In the genomic region with DNA sequence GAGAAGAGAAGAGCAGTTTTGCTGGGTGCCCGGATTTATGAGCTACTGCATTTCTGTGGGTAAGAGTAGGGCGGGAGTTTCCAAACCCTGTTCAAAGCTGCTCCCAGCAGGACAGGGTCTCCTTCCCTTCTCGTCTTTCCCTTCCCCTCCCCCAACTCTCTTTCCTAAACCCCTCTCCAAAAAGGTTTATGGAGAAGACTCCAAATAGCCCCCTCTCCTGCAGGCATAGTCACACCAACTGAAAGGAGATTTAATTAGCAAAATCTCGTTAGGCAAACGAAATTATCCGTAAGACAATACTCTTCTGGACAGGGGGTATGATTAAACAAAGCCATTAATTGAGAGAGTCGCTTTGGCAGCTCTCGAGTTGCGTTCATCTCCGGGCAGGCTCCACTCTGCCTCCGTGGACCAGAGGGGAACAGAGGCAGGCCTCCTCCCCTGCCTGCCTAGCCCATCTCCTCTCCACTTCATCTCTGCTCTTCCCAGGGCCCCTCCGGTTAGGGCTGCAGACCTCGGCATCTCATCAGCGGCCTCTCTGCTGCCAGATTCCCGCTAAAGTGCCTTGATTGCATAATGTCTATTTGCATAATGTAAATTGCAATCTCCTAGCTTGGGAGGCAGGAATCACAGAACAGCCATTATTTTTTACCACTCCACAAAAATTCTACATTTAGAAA, we compare ENCODE assay signal across 10 mouse cellular contexts.
DNase-seq lines count a peak whose midpoint lies in the region; ATAC-seq and TF ChIP-seq lines count a peak whose summit lies in the region.
"Had no signal": no experiment of that assay in that cellular context is flagged by ENCODE, and none has a peak within 500 bp of the region (broad histone marks: within the 10 kb centered on the region; RNA-seq: fewer than 3 reads in every experiment).

No protein-coding gene starts in this region.

- H3K27ac ChIP-seq in lung, embryonic 15.5 days = peak overlapping the region; percentile 22; the same call in 1 of the 2 replicates
- H3K27ac ChIP-seq in forebrain, embryonic 10.5 days = peak overlapping the region; percentile 84
- no peak overlapping the region for H3K27ac ChIP-seq in gastrocnemius, adult 2 months

- WGBS in lung, embryonic 15.5 days = 17% methylated on average over 15 of the region's 15 CpGs
- WGBS in forebrain, embryonic 10.5 days = 3% methylated on average over 15 of the region's 15 CpGs

- TF ChIP-seq CTCF in gastrocnemius, adult 2 months (IDR thresholded peaks at IDR 0.05) = no peak

- intact Hi-C loops in left cerebral cortex, postnatal 25 days (cut with DNase I) = no loop called here
- intact Hi-C loops in gastrocnemius, adult 2 months (cut with DNase I) = no loop called here

- no peaks in the 10 kb centered on the region for H3K27me3 ChIP-seq in lung, embryonic 15.5 days
- no peaks in the 10 kb centered on the region for H3K27me3 ChIP-seq in forebrain, embryonic 10.5 days (ENCODE audit: poor library complexity, severe bottlenecking)

- no peak for DNase-seq in lung, postnatal 4 days
- no peak for DNase-seq in forebrain, embryonic 10.5 days (ENCODE audit: extremely low spot score, low spot score)
- peak; percentile 37 to 78 for DNase-seq in left cerebral cortex, postnatal 25 days (ENCODE audit: low spot score in 2 of 2)
- DNase-seq in right cerebral cortex, postnatal 4 days = peak; percentile 33
- DNase-seq in gastrocnemius, adult 2 months = no peak
- no peak for DNase-seq in adrenal gland, adult 2 months
- DNase-seq: cerebellum, adult 11 months; thymus, postnatal 14 days had no signal

- H3K9me3 ChIP-seq in lung, embryonic 15.5 days = no peaks in the 10 kb centered on the region
- no peaks in the 10 kb centered on the region for H3K9me3 ChIP-seq in forebrain, embryonic 10.5 days
- H3K9me3 ChIP-seq: megakaryocyte, embryonic 14.5 days had no signal

- no peak overlapping the region for H3K9ac ChIP-seq in lung, embryonic 15.5 days

- H3K36me3 ChIP-seq in lung, embryonic 15.5 days = no peaks in the 10 kb centered on the region
- peaks cover 41% of the 10 kb centered on the region for H3K36me3 ChIP-seq in forebrain, embryonic 10.5 days (replicated peaks)

- ATAC-seq in lung, embryonic 15.5 days (ENCODE audit: borderline replicate concordance, extremely low read depth, low FRiP score, low TSS enrichment) = peak; percentile 68; the same call in 1 of the 2 replicates

- peaks cover 16% of the 10 kb centered on the region for H3K4me1 ChIP-seq in lung, embryonic 15.5 days
- H3K4me1 ChIP-seq in forebrain, embryonic 10.5 days = peaks cover 46% of the 10 kb centered on the region
- H3K4me1 ChIP-seq: megakaryocyte, embryonic 14.5 days had no signal

- H3K4me3 ChIP-seq in lung, embryonic 15.5 days = no peak overlapping the region
- peak overlapping the region; percentile 28; the same call in 1 of the 2 replicates for H3K4me3 ChIP-seq in forebrain, embryonic 10.5 days
- H3K4me3 ChIP-seq in gastrocnemius, adult 2 months = no peak overlapping the region
- H3K4me3 ChIP-seq: megakaryocyte, embryonic 14.5 days had no signal

- 0 out of 2 replicates have a peak overlapping the region, but pooled peaks have one; percentile 2 for H3K4me2 ChIP-seq in lung, embryonic 15.5 days

Comparison
In these comparisons a context has a peak if more than half of its experiments do, and no peak if none do; other contexts are left out.
1. DNase-seq: peak in left cerebral cortex, postnatal 25 days (2 of 2) and right cerebral cortex, postnatal 4 days (single experiment); none in lung, postnatal 4 days (0 of 2), forebrain, embryonic 10.5 days (single experiment), gastrocnemius, adult 2 months (single experiment) and adrenal gland, adult 2 months (single experiment).